Comparison of ENCODE assay signal across 8 mouse cellular contexts in genomic region chr3:142881589-142881871, GRCm38 (mm10). TPM values are rescaled to one million over a fixed set of nuclear protein-coding genes. Genes with fewer than 3 reads are reported as not detected.
DNase-seq lines count a peak whose midpoint lies in the region; ATAC-seq lines count a peak whose summit lies in the region.

No protein-coding gene starts in this region.

- H3K4me2 ChIP-seq in lung, embryonic 15.5 days: peak overlapping the region; percentile 47
- H3K4me2 ChIP-seq in embryonic facial prominence, embryonic 13.5 days: peak overlapping the region; percentile 69
- H3K4me2 ChIP-seq in intestine, embryonic 14.5 days (ENCODE audit: low read length): peak overlapping the region; percentile 58
- peak overlapping the region; percentile 65 for H3K4me2 ChIP-seq in neural tube, embryonic 13.5 days

- DNase-seq in lung, postnatal 25 days (ENCODE audit: low spot score): no peak
- no peak for DNase-seq in intestine, embryonic 14.5 days (ENCODE audit: low spot score)
- DNase-seq in embryo, embryonic 9.5 days (ENCODE audit: extremely low spot score): no peak
- no peak for DNase-seq in right cerebral cortex, postnatal 10 days (ENCODE audit: low spot score in 2 of 2)
- DNase-seq in urinary bladder, postnatal 25 days (ENCODE audit: low spot score): no peak

- H3K4me1 ChIP-seq in lung, embryonic 15.5 days: 0 out of 2 replicates have a peak, but pooled peaks cover 5% of the 10 kb centered on the region
- H3K4me1 ChIP-seq in embryonic facial prominence, embryonic 13.5 days: peaks cover 3% of the 10 kb centered on the region; the same call in 1 of the 2 replicates
- peaks cover 7% of the 10 kb centered on the region for H3K4me1 ChIP-seq in intestine, embryonic 14.5 days (replicated peaks; ENCODE audit: control insufficient read depth, insufficient read depth, low read length)
- peaks cover 13% of the 10 kb centered on the region for H3K4me1 ChIP-seq in neural tube, embryonic 13.5 days (replicated peaks)

- peak overlapping the region; percentile 93 for H3K27ac ChIP-seq in lung, embryonic 15.5 days
- H3K27ac ChIP-seq in embryonic facial prominence, embryonic 13.5 days: peak overlapping the region; percentile 93
- peak overlapping the region; percentile 97 for H3K27ac ChIP-seq in intestine, embryonic 14.5 days (ENCODE audit: low read depth)
- H3K27ac ChIP-seq in neural tube, embryonic 13.5 days (replicated peaks): peak overlapping the region; percentile 95

- ATAC-seq in lung, embryonic 15.5 days (ENCODE audit: borderline replicate concordance, extremely low read depth, low FRiP score, low TSS enrichment): peak; percentile 40; the same call in 1 of the 2 replicates
- peak; percentile 53; the same call in 1 of the 2 replicates for ATAC-seq in embryonic facial prominence, embryonic 13.5 days (ENCODE audit: insufficient number of reproducible peaks, insufficient read depth, low FRiP score, low TSS enrichment, low read depth)
- no peak for ATAC-seq in intestine, embryonic 14.5 days (replicated peaks; ENCODE audit: low FRiP score, low TSS enrichment, low read depth)
- ATAC-seq in neural tube, embryonic 13.5 days (ENCODE audit: low read depth): peak; percentile 81

- H3K27me3 ChIP-seq in lung, embryonic 15.5 days: no peaks in the 10 kb centered on the region
- no peaks in the 10 kb centered on the region for H3K27me3 ChIP-seq in embryonic facial prominence, embryonic 13.5 days
- no peaks in the 10 kb centered on the region for H3K27me3 ChIP-seq in intestine, embryonic 14.5 days (replicated peaks; ENCODE audit: control insufficient read depth, insufficient read depth, low read length)
- H3K27me3 ChIP-seq in neural tube, embryonic 13.5 days: no peaks in the 10 kb centered on the region

- no peaks in the 10 kb centered on the region for H3K36me3 ChIP-seq in lung, embryonic 15.5 days
- H3K36me3 ChIP-seq in embryonic facial prominence, embryonic 13.5 days: no peaks in the 10 kb centered on the region
- H3K36me3 ChIP-seq in intestine, embryonic 14.5 days (ENCODE audit: control insufficient read depth, insufficient read depth, low read length): no peaks in the 10 kb centered on the region
- no peaks in the 10 kb centered on the region for H3K36me3 ChIP-seq in neural tube, embryonic 13.5 days

- under 1% methylated on average over 24 of the region's 40 CpGs for WGBS in lung, embryonic 15.5 days
- WGBS in embryonic facial prominence, embryonic 13.5 days: 0% methylated on average over 35 of the region's 40 CpGs
- 1% methylated on average over 10 of the region's 40 CpGs for WGBS in intestine, embryonic 14.5 days
- WGBS in neural tube, embryonic 13.5 days: under 1% methylated on average over 27 of the region's 40 CpGs

- peak overlapping the region; percentile 92 for H3K9ac ChIP-seq in lung, embryonic 15.5 days
- peak overlapping the region; percentile 95 for H3K9ac ChIP-seq in embryonic facial prominence, embryonic 13.5 days
- H3K9ac ChIP-seq in intestine, embryonic 14.5 days (ENCODE audit: low read length): peak overlapping the region; percentile 95
- peak overlapping the region; percentile 93 for H3K9ac ChIP-seq in neural tube, embryonic 13.5 days

- no peaks in the 10 kb centered on the region for H3K9me3 ChIP-seq in lung, embryonic 15.5 days
- H3K9me3 ChIP-seq in embryonic facial prominence, embryonic 13.5 days: no peaks in the 10 kb centered on the region
- no peaks in the 10 kb centered on the region for H3K9me3 ChIP-seq in intestine, embryonic 14.5 days (ENCODE audit: control insufficient read depth, low read length)
- no peaks in the 10 kb centered on the region for H3K9me3 ChIP-seq in neural tube, embryonic 13.5 days

- peak overlapping the region; percentile 87 for H3K4me3 ChIP-seq in lung, embryonic 15.5 days
- H3K4me3 ChIP-seq in embryonic facial prominence, embryonic 13.5 days: peak overlapping the region; percentile 90
- peak overlapping the region; percentile 94 for H3K4me3 ChIP-seq in intestine, embryonic 14.5 days (ENCODE audit: low read depth, low read length)
- peak overlapping the region; percentile 92 for H3K4me3 ChIP-seq in neural tube, embryonic 13.5 days

RNA-seq across cellular contexts. Expression of gene Pkn2, which starts 0.3 kb away (rescaled TPM):
- polyA plus RNA-seq in lung, embryonic 15.5 days (2015; fragmentation: Nextera tagmentation; extraction: Ambion mirVana): 45.5 and 47.7 TPM in 2 replicates
- 50.6 and 54.4 TPM in 2 replicates for polyA plus RNA-seq in embryonic facial prominence, embryonic 13.5 days (2015; fragmentation: Nextera tagmentation; extraction: Ambion mirVana)
- polyA plus RNA-seq in intestine, embryonic 14.5 days (2014; fragmentation: Nextera tagmentation; extraction: Ambion mirVana): 50.8 and 51.5 TPM in 2 replicates
- polyA plus RNA-seq in neural tube, embryonic 13.5 days (2015; fragmentation: Nextera tagmentation; extraction: Ambion mirVana): 22.4 and 26.1 TPM in 2 replicates
